Mouse (Mus musculus): ENCODE measurements around the gene Arhgap29. TPM values are rescaled to one million over a fixed set of nuclear protein-coding genes. Genes with fewer than 3 reads are reported as not detected.

The Arhgap29 gene
- total RNA-seq, 2 experiments from 2014 or later, result 15.9 to 18.4 TPM

GRCm38 (mm10) chr3:122047921-122048861 is 95.8 kb downstream of the Arhgap29 start:
- peak; percentile 51 to 73 for DNase-seq (ENCODE audit: extremely low spot score in 1 of 2, low spot score in 1 of 2)

GRCm38 (mm10) chr3:122049158-122049557 is 96.8 kb downstream of the Arhgap29 start:
- no peak for DNase-seq (ENCODE audit: extremely low spot score in 1 of 2, low spot score in 1 of 2)

- DNase-seq (ENCODE audit: extremely low spot score in 1 of 2, low spot score in 1 of 2), result no peak
Observed at GRCm38 (mm10) chr3:122058439-122059198, 106.3 kb downstream of the Arhgap29 start.

GRCm38 (mm10) chr3:122062586-122062985 is 110.2 kb downstream of the Arhgap29 start:
- DNase-seq (ENCODE audit: extremely low spot score in 1 of 2, low spot score in 1 of 2), result no peak

GRCm38 (mm10) chr3:122064556-122065410 is 112.4 kb downstream of the Arhgap29 start:
- no peak for DNase-seq (ENCODE audit: extremely low spot score in 1 of 2, low spot score in 1 of 2)

Other genes starting within 250 kb of the Arhgap29 start
- 10 to 100 TPM; 46.4 to 55.8 TPM for gene F3, start 229.0 kb upstream of the Arhgap29 start, total RNA-seq (2021)
- gene Abcd3, start 137.2 kb upstream of the Arhgap29 start, total RNA-seq (2021), result 10 to 100 TPM; 58.7 to 64.8 TPM
- gene Abca4, start 91.9 kb downstream of the Arhgap29 start, total RNA-seq (2021), result 1 to 10 TPM in 1 of 2 experiments, under 1 TPM in 1; 0.98 to 2.3 TPM

All from layer of hippocampus, postnatal 25 days (tissue).